ENCODE assay signal across 15 mouse cellular contexts in genomic region chr11:115409556-115409955, GRCm38 (mm10). TPM values are rescaled to one million over a fixed set of nuclear protein-coding genes. Genes with fewer than 3 reads are reported as not detected.
DNase-seq lines count a peak whose midpoint lies in the region; ATAC-seq and TF ChIP-seq lines count a peak whose summit lies in the region.
"Had no signal": no experiment of that assay in that cellular context is flagged by ENCODE, and none has a peak within 500 bp of the region (broad histone marks: within the 10 kb centered on the region; RNA-seq: fewer than 3 reads in every experiment).

No protein-coding gene starts in this region.

- peak overlapping the region; percentile 23; the same call in 1 of the 2 replicates for H3K4me2 ChIP-seq in forebrain, embryonic 14.5 days (ENCODE audit: low read length)
- H3K4me2 ChIP-seq in midbrain, embryonic 12.5 days (replicated peaks): peak overlapping the region; percentile 27
- H3K4me2 ChIP-seq: heart, embryonic 13.5 days; intestine, embryonic 15.5 days had no signal

- H3K27ac ChIP-seq in ES-Bruce4 (ENCODE audit: insufficient read depth, low read length): peak overlapping the region; percentile 16
- peak overlapping the region; percentile 74 for H3K27ac ChIP-seq in forebrain, embryonic 14.5 days (ENCODE audit: low read depth, low read length)
- H3K27ac ChIP-seq in midbrain, embryonic 12.5 days (replicated peaks): peak overlapping the region; percentile 93
- H3K27ac ChIP-seq: heart, embryonic 13.5 days; intestine, embryonic 15.5 days had no signal

- H3K9ac ChIP-seq in ES-Bruce4 (ENCODE audit: low read depth, poor library complexity, severe bottlenecking): no peak overlapping the region
- peak overlapping the region; percentile 47 for H3K9ac ChIP-seq in forebrain, embryonic 14.5 days (ENCODE audit: low read length)
- peak overlapping the region; percentile 43; the same call in 1 of the 2 replicates for H3K9ac ChIP-seq in midbrain, embryonic 12.5 days (replicated peaks)
- H3K9ac ChIP-seq: heart, embryonic 13.5 days; intestine, embryonic 15.5 days had no signal

- WGBS in forebrain, embryonic 14.5 days: 4% methylated on average over 7 of the region's 7 CpGs
- 16% methylated on average over 7 of the region's 7 CpGs for WGBS in midbrain, embryonic 12.5 days

- no peaks in the 10 kb centered on the region for H3K27me3 ChIP-seq in ES-Bruce4 (ENCODE audit: control insufficient read depth, insufficient read depth, low read length, poor library complexity, severe bottlenecking)
- H3K27me3 ChIP-seq in forebrain, embryonic 14.5 days (replicated peaks; ENCODE audit: control insufficient read depth, insufficient read depth, low read length): no peaks in the 10 kb centered on the region
- H3K27me3 ChIP-seq in midbrain, embryonic 12.5 days: no peaks in the 10 kb centered on the region
- H3K27me3 ChIP-seq: CH12.LX; heart, embryonic 13.5 days; intestine, embryonic 15.5 days; megakaryocyte, embryonic 14.5 days had no signal

- H3K9me3 ChIP-seq in ES-Bruce4 (replicated peaks; ENCODE audit: control insufficient read depth, insufficient read depth, low read length, poor library complexity, severe bottlenecking): no peaks in the 10 kb centered on the region
- H3K9me3 ChIP-seq in forebrain, embryonic 14.5 days (replicated peaks; ENCODE audit: control insufficient read depth, low read length): no peaks in the 10 kb centered on the region
- H3K9me3 ChIP-seq in midbrain, embryonic 12.5 days: no peaks in the 10 kb centered on the region
- H3K9me3 ChIP-seq: heart, embryonic 13.5 days; intestine, embryonic 15.5 days; megakaryocyte, embryonic 14.5 days had no signal

- no peak overlapping the region for H3K4me3 ChIP-seq in ES-Bruce4 (ENCODE audit: low read depth, low read length)
- H3K4me3 ChIP-seq in forebrain, embryonic 14.5 days (ENCODE audit: low read depth, low read length): no peak overlapping the region
- 0 out of 2 replicates have a peak overlapping the region, but pooled peaks have one; percentile 12 for H3K4me3 ChIP-seq in midbrain, embryonic 12.5 days
- H3K4me3 ChIP-seq: heart, embryonic 13.5 days; intestine, embryonic 15.5 days; megakaryocyte, embryonic 14.5 days had no signal

- 0 out of 2 replicates have a peak, but pooled peaks have one; percentile 6 for ATAC-seq in forebrain, embryonic 14.5 days
- peak; percentile 74 for ATAC-seq in midbrain, embryonic 12.5 days (ENCODE audit: low FRiP score, low read depth)
- ATAC-seq: intestine, embryonic 15.5 days had no signal

- DNase-seq in ZHBTc4 (ENCODE audit: low read depth, low spot score): peak; percentile 75
- peak; percentile 72 for DNase-seq in forebrain, embryonic 14.5 days (ENCODE audit: low spot score)
- no peak for DNase-seq in retina, postnatal 1 day
- no peak for DNase-seq in lung, postnatal 14 days
- DNase-seq in gastrocnemius, postnatal 36 days: no peak
- DNase-seq: kidney, postnatal 4 days; left cerebral cortex, postnatal 4 days; lung, adult 2 months had no signal

- H3K4me1 ChIP-seq in ES-Bruce4 (ENCODE audit: control insufficient read depth, insufficient read depth, low read length): no peaks in the 10 kb centered on the region
- peaks cover 34% of the 10 kb centered on the region for H3K4me1 ChIP-seq in forebrain, embryonic 14.5 days (ENCODE audit: control insufficient read depth, insufficient read depth, low read length)
- H3K4me1 ChIP-seq in midbrain, embryonic 12.5 days: peaks cover 69% of the 10 kb centered on the region

- TF ChIP-seq EP300 in ES-Bruce4 (IDR thresholded peaks at IDR 0.05; ENCODE audit: insufficient read depth, low read depth, low read length): no peak

- no peaks in the 10 kb centered on the region for H3K36me3 ChIP-seq in ES-Bruce4 (ENCODE audit: control insufficient read depth, insufficient read depth, low read length, poor library complexity, severe bottlenecking)
- H3K36me3 ChIP-seq in forebrain, embryonic 14.5 days (ENCODE audit: control insufficient read depth, insufficient read depth, low read length): peaks cover 44% of the 10 kb centered on the region
- peaks cover 38% of the 10 kb centered on the region for H3K36me3 ChIP-seq in midbrain, embryonic 12.5 days

- TF ChIP-seq POLR2A in ES-Bruce4 (IDR thresholded peaks at IDR 0.05; ENCODE audit: insufficient read depth, low read length): no peak

- TF ChIP-seq CTCF in ES-Bruce4 (IDR thresholded peaks at IDR 0.05; ENCODE audit: low read depth, low read length): no peak

- intact Hi-C loops in gastrocnemius, postnatal 36 days (cut with DNase I): no loop called here

RNA-seq across cellular contexts. Expression of gene Mrpl58, which starts 6.0 kb away (rescaled TPM):
- 50.9 and 60.6 TPM in 2 replicates for polyA plus RNA-seq in ES-Bruce4 (2011; ENCODE audit: insufficient read depth, insufficient read length, low read depth, missing spikeins)
- polyA plus RNA-seq in forebrain, embryonic 14.5 days (2014; fragmentation: Nextera tagmentation; extraction: Ambion mirVana): 203 and 253 TPM in 2 replicates
- 234 and 265 TPM in 2 replicates for polyA plus RNA-seq in midbrain, embryonic 12.5 days (2016; fragmentation: Nextera tagmentation; extraction: Ambion mirVana)
- total RNA-seq in gastrocnemius, postnatal 36 days (2021): 10 to 100 TPM; 86.7 to 98.5 TPM

RNA-seq across cellular contexts. Expression of gene Atp5h, which starts 10.2 kb away (rescaled TPM):
- 340 and 358 TPM in 2 replicates for polyA plus RNA-seq in ES-Bruce4 (2011; ENCODE audit: insufficient read depth, insufficient read length, low read depth, missing spikeins)
- 768 and 904 TPM in 2 replicates for polyA plus RNA-seq in forebrain, embryonic 14.5 days (2014; fragmentation: Nextera tagmentation; extraction: Ambion mirVana)
- polyA plus RNA-seq in midbrain, embryonic 12.5 days (2016; fragmentation: Nextera tagmentation; extraction: Ambion mirVana): 873 and 889 TPM in 2 replicates
- total RNA-seq in gastrocnemius, postnatal 36 days (2021): 100 to 1,000 TPM; 770 to 834 TPM

RNA-seq across cellular contexts. Expression of gene Kctd2, which starts 10.4 kb away (rescaled TPM):
- 22.9 and 26.4 TPM in 2 replicates for polyA plus RNA-seq in ES-Bruce4 (2011; ENCODE audit: insufficient read depth, insufficient read length, low read depth, missing spikeins)
- 17.8 and 17.9 TPM in 2 replicates for polyA plus RNA-seq in forebrain, embryonic 14.5 days (2014; fragmentation: Nextera tagmentation; extraction: Ambion mirVana)
- 32.0 and 40.4 TPM in 2 replicates for polyA plus RNA-seq in midbrain, embryonic 12.5 days (2016; fragmentation: Nextera tagmentation; extraction: Ambion mirVana)
- total RNA-seq in gastrocnemius, postnatal 36 days (2021): 10 to 100 TPM; 12.7 to 12.9 TPM

RNA-seq across cellular contexts. Expression of gene Cdr2l, which starts 27.8 kb away (rescaled TPM):
- 12.3 and 14.1 TPM in 2 replicates for polyA plus RNA-seq in ES-Bruce4 (2011; ENCODE audit: insufficient read depth, insufficient read length, low read depth, missing spikeins)
- 17.7 and 19.0 TPM in 2 replicates for polyA plus RNA-seq in forebrain, embryonic 14.5 days (2014; fragmentation: Nextera tagmentation; extraction: Ambion mirVana)
- polyA plus RNA-seq in midbrain, embryonic 12.5 days (2016; fragmentation: Nextera tagmentation; extraction: Ambion mirVana): 32.4 and 36.6 TPM in 2 replicates
- total RNA-seq in gastrocnemius, postnatal 36 days (2021): 1 to 10 TPM; 2.1 to 2.6 TPM
- total RNA-seq: CH12.LX had no signal

RNA-seq across cellular contexts. Expression of gene Trim80, which starts 30.8 kb away (rescaled TPM):
- not detected in 2 replicates for polyA plus RNA-seq in ES-Bruce4 (2011; ENCODE audit: insufficient read depth, insufficient read length, low read depth, missing spikeins)
- not detected in 2 replicates for polyA plus RNA-seq in forebrain, embryonic 14.5 days (2014; fragmentation: Nextera tagmentation; extraction: Ambion mirVana)
- not detected in 2 replicates for polyA plus RNA-seq in midbrain, embryonic 12.5 days (2016; fragmentation: Nextera tagmentation; extraction: Ambion mirVana)
- not detected for total RNA-seq in gastrocnemius, postnatal 36 days (2021)
- total RNA-seq: CH12.LX had no signal
- polyA plus RNA-seq: cortical plate, adult 2 months had no signal

Comparison
In these comparisons a context has a peak if more than half of its experiments do, and no peak if none do; other contexts are left out.
1. H3K27ac ChIP-seq: peak in every context shown above with its lines; median percentile 93 in midbrain, embryonic 12.5 days; 74 in forebrain, embryonic 14.5 days; 16 in ES-Bruce4.
2. DNase-seq: peak in ZHBTc4 (single experiment) and forebrain, embryonic 14.5 days (single experiment); none in retina, postnatal 1 day (single experiment), lung, postnatal 14 days (single experiment) and gastrocnemius, postnatal 36 days (0 of 2).